8 mouse cellular contexts compared by ENCODE assay signal in genomic region chrX:113184569-113185229, GRCm38 (mm10). TPM values are rescaled to one million over a fixed set of nuclear protein-coding genes. Genes with fewer than 3 reads are reported as not detected.
DNase-seq lines count a peak whose midpoint lies in the region; ATAC-seq and TF ChIP-seq lines count a peak whose summit lies in the region.

No protein-coding gene starts in this region.

- H3K27me3 ChIP-seq in C2C12 (ENCODE audit: control insufficient read depth, insufficient read depth, insufficient read length): no peaks in the 10 kb centered on the region
- no peaks in the 10 kb centered on the region for H3K27me3 ChIP-seq in embryonic facial prominence, embryonic 11.5 days (ENCODE audit: control insufficient read depth, insufficient read depth, low read length)
- no peaks in the 10 kb centered on the region for H3K27me3 ChIP-seq in intestine, embryonic 15.5 days (replicated peaks)
- H3K27me3 ChIP-seq in neural tube, embryonic 13.5 days: no peaks in the 10 kb centered on the region

- peaks cover 49% of the 10 kb centered on the region for H3K79me2 ChIP-seq in C2C12 (ENCODE audit: control insufficient read depth, insufficient read depth)

- 23% methylated on average over 17 of the region's 17 CpGs for WGBS in embryonic facial prominence, embryonic 11.5 days
- WGBS in intestine, embryonic 15.5 days: 11% methylated on average over 17 of the region's 17 CpGs
- 16% methylated on average over 17 of the region's 17 CpGs for WGBS in neural tube, embryonic 13.5 days

- ATAC-seq in frontal cortex, adult (ENCODE audit: low TSS enrichment): peak; percentile 56
- ATAC-seq in embryonic facial prominence, embryonic 11.5 days (replicated peaks; ENCODE audit: insufficient number of reproducible peaks, low FRiP score, low TSS enrichment, low read depth): no peak
- no peak for ATAC-seq in intestine, embryonic 15.5 days
- ATAC-seq in neural tube, embryonic 13.5 days (ENCODE audit: low read depth): peak; percentile 56

- DNase-seq in frontal cortex, postnatal 25 days (ENCODE audit: low spot score in 2 of 2): no peak
- DNase-seq in embryonic facial prominence, embryonic 11.5 days (ENCODE audit: low spot score): no peak
- no peak for DNase-seq in spleen, postnatal 4 days (ENCODE audit: low spot score in 2 of 2)
- no peak for DNase-seq in T-cell, adult 2 months (ENCODE audit: low spot score)

- no peak for TF ChIP-seq CTCF in C2C12 (IDR thresholded peaks at IDR 0.05; ENCODE audit: control insufficient read depth, insufficient read depth, insufficient read length)

- H3K9me3 ChIP-seq in embryonic facial prominence, embryonic 11.5 days (replicated peaks; ENCODE audit: control insufficient read depth, low read length): no peaks in the 10 kb centered on the region
- H3K9me3 ChIP-seq in intestine, embryonic 15.5 days: no peaks in the 10 kb centered on the region
- no peaks in the 10 kb centered on the region for H3K9me3 ChIP-seq in neural tube, embryonic 13.5 days

- H3K4me1 ChIP-seq in embryonic facial prominence, embryonic 11.5 days (ENCODE audit: control insufficient read depth, insufficient read depth, low read length): no peaks in the 10 kb centered on the region
- H3K4me1 ChIP-seq in intestine, embryonic 15.5 days (replicated peaks): no peaks in the 10 kb centered on the region
- no peaks in the 10 kb centered on the region for H3K4me1 ChIP-seq in neural tube, embryonic 13.5 days (replicated peaks)

- H3K79me3 ChIP-seq in C2C12 (ENCODE audit: low read depth): peaks cover 17% of the 10 kb centered on the region

- H3K27ac ChIP-seq in embryonic facial prominence, embryonic 11.5 days (replicated peaks; ENCODE audit: low read depth, low read length): no peak overlapping the region
- peak overlapping the region; percentile 70; the same call in 1 of the 2 replicates for H3K27ac ChIP-seq in intestine, embryonic 15.5 days
- H3K27ac ChIP-seq in neural tube, embryonic 13.5 days (replicated peaks): peak overlapping the region; percentile 88

- no peaks in the 10 kb centered on the region for H3K36me3 ChIP-seq in C2C12 (ENCODE audit: control insufficient read depth, insufficient read depth)
- H3K36me3 ChIP-seq in embryonic facial prominence, embryonic 11.5 days (replicated peaks; ENCODE audit: control insufficient read depth, insufficient read depth, low read depth, low read length): no peaks in the 10 kb centered on the region
- H3K36me3 ChIP-seq in intestine, embryonic 15.5 days: no peaks in the 10 kb centered on the region
- no peaks in the 10 kb centered on the region for H3K36me3 ChIP-seq in neural tube, embryonic 13.5 days

- H3ac ChIP-seq in C2C12 (ENCODE audit: control insufficient read depth, insufficient read length, low read depth): peak overlapping the region; percentile 80

- H3K4me2 ChIP-seq in embryonic facial prominence, embryonic 11.5 days (ENCODE audit: low read depth, low read length): peak overlapping the region; percentile 32
- H3K4me2 ChIP-seq in intestine, embryonic 15.5 days (replicated peaks): peak overlapping the region; percentile 47
- H3K4me2 ChIP-seq in neural tube, embryonic 13.5 days: peak overlapping the region; percentile 56

- peak overlapping the region; percentile 50 for H3K9ac ChIP-seq in embryonic facial prominence, embryonic 11.5 days (replicated peaks; ENCODE audit: low read length)
- peak overlapping the region; percentile 45 for H3K9ac ChIP-seq in intestine, embryonic 15.5 days
- peak overlapping the region; percentile 68 for H3K9ac ChIP-seq in neural tube, embryonic 13.5 days

- H3K4me3 ChIP-seq in C2C12 (ENCODE audit: insufficient read depth, poor library complexity, severe bottlenecking): peak overlapping the region; percentile 56
- H3K4me3 ChIP-seq in embryonic facial prominence, embryonic 11.5 days (ENCODE audit: low read depth, low read length): peak overlapping the region; percentile 46
- H3K4me3 ChIP-seq in intestine, embryonic 15.5 days (replicated peaks): peak overlapping the region; percentile 49
- peak overlapping the region; percentile 50 for H3K4me3 ChIP-seq in neural tube, embryonic 13.5 days

TF ChIP-seq in C2C12, 6 proteins besides CTCF, POLR2A, EP300 and RAD21:
- TF ChIP-seq MYOG (IDR thresholded peaks at IDR 0.05; ENCODE audit: control insufficient read depth, extremely low read depth, insufficient read length) (no peak), MYOD1 (IDR thresholded peaks at IDR 0.05; ENCODE audit: control insufficient read depth, insufficient read length, low read depth) (no peak), MAX (IDR thresholded peaks at IDR 0.05) (no peak), USF1 (IDR thresholded peaks at IDR 0.05; ENCODE audit: low read depth) (no peak), CEBPB (IDR thresholded peaks at IDR 0.05; ENCODE audit: low read depth) (no peak), FOSL1 (IDR thresholded peaks at IDR 0.05; ENCODE audit: insufficient read depth, low read length, poor library complexity, severe bottlenecking) (no peak)

RNA-seq across cellular contexts. Expression of gene Chm, which starts 0.6 kb away (rescaled TPM):
- polyA plus RNA-seq in C2C12 (2012; fragmentation: generic; extraction: Trizol): 1.3 TPM
- polyA plus RNA-seq in embryonic facial prominence, embryonic 11.5 days (2014; fragmentation: Nextera tagmentation; extraction: Ambion mirVana): 18.5 and 20.4 TPM in 2 replicates
- polyA plus RNA-seq in intestine, embryonic 15.5 days (2015; fragmentation: Nextera tagmentation; extraction: Ambion mirVana): 10.7 and 12.1 TPM in 2 replicates
- polyA plus RNA-seq in neural tube, embryonic 13.5 days (2015; fragmentation: Nextera tagmentation; extraction: Ambion mirVana): 13.3 and 14.3 TPM in 2 replicates

Comparison
In these comparisons a context has a peak if more than half of its experiments do, and no peak if none do; other contexts are left out.
1. ATAC-seq: peak in frontal cortex, adult (single experiment) and neural tube, embryonic 13.5 days (single experiment); none in embryonic facial prominence, embryonic 11.5 days (single experiment) and intestine, embryonic 15.5 days (single experiment).
2. Peak in every context shown above with its lines, with median percentiles within 50 percentile points of each other: H3K4me3 ChIP-seq, H3K4me2 ChIP-seq and H3K9ac ChIP-seq.